In the genomic region with DNA sequence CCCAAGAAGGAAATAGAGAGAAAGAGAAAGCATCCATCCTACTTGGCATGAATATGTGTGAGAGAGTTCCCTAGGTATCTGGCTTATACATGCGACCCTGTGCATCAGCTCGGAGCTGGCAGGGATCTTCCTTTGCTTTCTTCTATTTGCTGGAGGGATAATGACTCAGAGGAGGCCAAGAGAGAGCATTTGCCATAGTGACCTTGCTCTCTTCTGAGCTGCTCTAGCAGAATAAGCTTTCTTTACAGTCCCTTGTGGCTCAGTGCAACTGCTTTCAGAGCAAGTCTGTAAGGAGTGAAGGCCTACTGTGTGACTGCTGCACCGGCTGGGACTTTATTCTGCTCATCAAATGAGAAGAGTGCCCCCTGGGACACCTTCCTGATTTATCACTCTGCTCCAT, we compare ENCODE assay signal across 18 mouse cellular contexts.
DNase-seq lines count a peak whose midpoint lies in the region; ATAC-seq and TF ChIP-seq lines count a peak whose summit lies in the region.
"Had no signal": no experiment of that assay in that cellular context is flagged by ENCODE, and none has a peak within 500 bp of the region (broad histone marks: within the 10 kb centered on the region; RNA-seq: fewer than 3 reads in every experiment).

No protein-coding gene starts in this region.

- H3K27ac ChIP-seq in hindbrain, postnatal 0 days: no peak overlapping the region
- no peak overlapping the region for H3K27ac ChIP-seq in hindbrain, embryonic 12.5 days
- no peak overlapping the region for H3K27ac ChIP-seq in kidney, embryonic 16.5 days (ENCODE audit: low read length)
- H3K27ac ChIP-seq: forebrain, embryonic 13.5 days; gastrocnemius, adult 2 months; hindbrain, embryonic 14.5 days; stomach, embryonic 15.5 days had no signal

- no peak for TF ChIP-seq CTCF in hindbrain, postnatal 0 days (IDR thresholded peaks at IDR 0.05; ENCODE audit: low read depth)

- H3K4me3 ChIP-seq in hindbrain, postnatal 0 days (ENCODE audit: low read length): no peak overlapping the region
- H3K4me3 ChIP-seq in hindbrain, embryonic 12.5 days: no peak overlapping the region
- no peak overlapping the region for H3K4me3 ChIP-seq in kidney, embryonic 16.5 days (ENCODE audit: low read length)
- H3K4me3 ChIP-seq: forebrain, embryonic 13.5 days; gastrocnemius, adult 2 months; megakaryocyte, embryonic 14.5 days; stomach, embryonic 15.5 days had no signal

- no peaks in the 10 kb centered on the region for H3K36me3 ChIP-seq in hindbrain, postnatal 0 days (ENCODE audit: insufficient read depth, low read length)
- 0 out of 2 replicates have a peak, but pooled peaks cover 4% of the 10 kb centered on the region for H3K36me3 ChIP-seq in hindbrain, embryonic 12.5 days
- peaks cover 5% of the 10 kb centered on the region; the same call in 1 of the 2 replicates for H3K36me3 ChIP-seq in kidney, embryonic 16.5 days (ENCODE audit: insufficient read depth, low read length)
- H3K36me3 ChIP-seq: stomach, embryonic 15.5 days had no signal

- no peaks in the 10 kb centered on the region for H3K27me3 ChIP-seq in hindbrain, postnatal 0 days (ENCODE audit: insufficient read depth, low read length)
- H3K27me3 ChIP-seq in hindbrain, embryonic 12.5 days: no peaks in the 10 kb centered on the region
- H3K27me3 ChIP-seq in kidney, embryonic 16.5 days (ENCODE audit: insufficient read depth, low read length): no peaks in the 10 kb centered on the region
- H3K27me3 ChIP-seq: forebrain, embryonic 13.5 days; megakaryocyte, embryonic 14.5 days; stomach, embryonic 15.5 days had no signal

- WGBS in hindbrain, postnatal 0 days: 23% methylated on average over 3 of the region's 3 CpGs
- WGBS in hindbrain, embryonic 12.5 days: 47% methylated on average over 3 of the region's 3 CpGs
- WGBS in kidney, embryonic 16.5 days: 72% methylated on average over 3 of the region's 3 CpGs

- no peaks in the 10 kb centered on the region for H3K4me1 ChIP-seq in hindbrain, postnatal 0 days (ENCODE audit: insufficient read depth, low read length)
- no peaks in the 10 kb centered on the region for H3K4me1 ChIP-seq in hindbrain, embryonic 12.5 days
- H3K4me1 ChIP-seq in kidney, embryonic 16.5 days (ENCODE audit: insufficient read depth, low read length): no peaks in the 10 kb centered on the region
- H3K4me1 ChIP-seq: megakaryocyte, embryonic 14.5 days; stomach, embryonic 15.5 days had no signal

- DNase-seq in adrenal gland, postnatal 14 days: peak; percentile 6
- DNase-seq in adrenal gland, adult 8-10 months: no peak
- peak; percentile 32 for DNase-seq in hindbrain, postnatal 0 days (ENCODE audit: low spot score)
- peak; percentile 22 to 28 for DNase-seq in adrenal gland, postnatal 36 days
- DNase-seq in cerebellum, adult 9-10 months: peak; percentile 59
- DNase-seq: gastrocnemius, adult 2 months; heart, adult 11 months; kidney, postnatal 10 days; lung, postnatal 14 days; right cerebral cortex, postnatal 14 days had no signal

- no peak overlapping the region for H3K9ac ChIP-seq in hindbrain, postnatal 0 days (replicated peaks; ENCODE audit: low read length)
- no peak overlapping the region for H3K9ac ChIP-seq in hindbrain, embryonic 12.5 days
- H3K9ac ChIP-seq in kidney, embryonic 16.5 days (replicated peaks; ENCODE audit: low read length): no peak overlapping the region
- H3K9ac ChIP-seq: forebrain, embryonic 13.5 days; hindbrain, embryonic 14.5 days; stomach, embryonic 15.5 days had no signal

- no peak overlapping the region for H3K4me2 ChIP-seq in hindbrain, postnatal 0 days (ENCODE audit: low read depth, low read length)
- no peak overlapping the region for H3K4me2 ChIP-seq in hindbrain, embryonic 12.5 days (replicated peaks)
- no peak overlapping the region for H3K4me2 ChIP-seq in kidney, embryonic 16.5 days (replicated peaks; ENCODE audit: low read depth, low read length)
- H3K4me2 ChIP-seq: forebrain, embryonic 13.5 days; hindbrain, embryonic 14.5 days; stomach, embryonic 15.5 days had no signal

- ATAC-seq in hindbrain, postnatal 0 days: peak; percentile 38; the same call in 1 of the 2 replicates
- ATAC-seq in hindbrain, embryonic 12.5 days (ENCODE audit: low FRiP score): no peak
- ATAC-seq in kidney, embryonic 16.5 days (ENCODE audit: low FRiP score, low TSS enrichment): no peak
- no peak for ATAC-seq in granulocyte monocyte progenitor cell, adult 5-6 weeks (replicated peaks; ENCODE audit: poor library complexity, severe bottlenecking)
- ATAC-seq: forebrain, embryonic 13.5 days; intestine, postnatal 0 days had no signal

- peaks cover 7% of the 10 kb centered on the region for H3K9me3 ChIP-seq in hindbrain, postnatal 0 days (ENCODE audit: low read length)
- 0 out of 2 replicates have a peak, but pooled peaks cover 5% of the 10 kb centered on the region for H3K9me3 ChIP-seq in hindbrain, embryonic 12.5 days (replicated peaks)
- peaks cover 4% of the 10 kb centered on the region; the same call in 1 of the 2 replicates for H3K9me3 ChIP-seq in kidney, embryonic 16.5 days (ENCODE audit: low read length)
- H3K9me3 ChIP-seq: stomach, embryonic 15.5 days had no signal
